Mouse (Mus musculus) WW6 (cell line): ENCODE results near the gene Klhl34.
A peak's percentile ranks its signal among the peaks of the same experiment; 100 is the strongest.

ENCODE experiments used
- DNase-seq: peaks from one replicate; pipeline ENCODE4 v3.0.0-alpha.2; 2013; ENCODE audit warnings: low read depth, low spot score

The Klhl34 gene

GRCm38 (mm10) chrX:157818207-157818920 lies at the start of gene Klhl34:
Gene Klhl34 (plus strand): TSS chrX:157818435.
- DNase-seq: no peak

GRCm38 (mm10) chrX:157801669-157802068 lies 16.6 kb upstream of the Klhl34 start:
- DNase-seq: no peak

- no peak for DNase-seq
Measured at GRCm38 (mm10) chrX:157809721-157810120, 8.5 kb upstream of the Klhl34 start.

- DNase-seq: peak; percentile 38
Measured at GRCm38 (mm10) chrX:157817571-157818206, 546 bp upstream of the Klhl34 start.

GRCm38 (mm10) chrX:157818921-157819260 lies 656 bp downstream of the Klhl34 start:
- DNase-seq: no peak

- DNase-seq: no peak
Measured at GRCm38 (mm10) chrX:157829983-157830382, 11.7 kb downstream of the Klhl34 start.
